Mouse (Mus musculus) lung, postnatal 0 days (tissue): ENCODE results near the gene Mark2.

ENCODE experiments used
- CTCF ChIP-seq: IDR thresholded peaks from 2 replicates; pipeline ENCODE4 v1.5.1; 2016; ENCODE audit warnings: antibody characterized with exemption, mild to moderate bottlenecking
- EP300 ChIP-seq: IDR thresholded peaks from 2 replicates; pipeline ENCODE4 v1.6.1; 2016; ENCODE audit warnings: antibody characterized with exemption, mild to moderate bottlenecking, control low read depth

- TF ChIP-seq EP300: no peak
- TF ChIP-seq CTCF: no peak
Observed at GRCm38 (mm10) chr19:7340780-7341475, 732 bp downstream of the Mark2 start.
